Mouse (Mus musculus): ENCODE results near the gene Iqcj. TPM values are rescaled to one million over a fixed set of nuclear protein-coding genes. Genes with fewer than 3 reads are reported as not detected.

The Iqcj gene
- polyA plus RNA-seq, 1 experiment from 2014 or later = not detected

GRCm38 (mm10) chr3:68101343-68101742 lies 209.3 kb downstream of the Iqcj start:
- Histone ChIP-seq H3K27ac (ENCODE audit: low read length) (no peak overlapping the region), H3K9me3 (ENCODE audit: low read length) (no peaks in the 10 kb centered on the region), H3K4me1 (ENCODE audit: insufficient read depth, low read length) (no peaks in the 10 kb centered on the region), H3K4me3 (ENCODE audit: low read length) (no peak overlapping the region), H3K9ac (replicated peaks; ENCODE audit: low read length) (no peak overlapping the region), H3K36me3 (ENCODE audit: insufficient read depth, low read length) (no peaks in the 10 kb centered on the region), H3K27me3 (ENCODE audit: insufficient read depth, low read length) (no peaks in the 10 kb centered on the region), H3K4me2 (replicated peaks; ENCODE audit: low read depth, low read length) (no peak overlapping the region)
- 66% methylated on average over 4 of the region's 4 CpGs for WGBS
- ATAC-seq (ENCODE audit: low FRiP score, low TSS enrichment) = no peak

- WGBS = 57% methylated on average over 2 of the region's 2 CpGs
- no peak overlapping the region for H3K9ac ChIP-seq (replicated peaks; ENCODE audit: low read length)
- no peak for ATAC-seq (ENCODE audit: low FRiP score, low TSS enrichment)
Observed at GRCm38 (mm10) chr3:68105081-68105685, 213.2 kb downstream of the Iqcj start.

More at GRCm38 (mm10) chr3:68105081-68105685, 213.2 kb downstream of the Iqcj start:
- Histone ChIP-seq H3K4me1 (ENCODE audit: insufficient read depth, low read length) (no peaks in the 10 kb centered on the region), H3K36me3 (ENCODE audit: insufficient read depth, low read length) (no peaks in the 10 kb centered on the region), H3K27ac (ENCODE audit: low read length) (no peak overlapping the region), H3K4me2 (replicated peaks; ENCODE audit: low read depth, low read length) (no peak overlapping the region), H3K27me3 (ENCODE audit: insufficient read depth, low read length) (no peaks in the 10 kb centered on the region), H3K9me3 (ENCODE audit: low read length) (no peaks in the 10 kb centered on the region), H3K4me3 (ENCODE audit: low read length) (no peak overlapping the region)

Other genes with a start within 250 kb of the Iqcj start
- gene Iqschfp, start within 50 bp of the Iqcj start, polyA plus RNA-seq (2015; fragmentation: Nextera tagmentation; extraction: Ambion mirVana) = 0.27 TPM in 1 of 2 replicates, not detected in the other
- gene Schip1, start 172.6 kb downstream of the Iqcj start, polyA plus RNA-seq (2015; fragmentation: Nextera tagmentation; extraction: Ambion mirVana) = 48.9 and 49.7 TPM in 2 replicates

All from kidney, embryonic 16.5 days (tissue).